Mouse (Mus musculus): ENCODE data around the gene Bckdhb. TPM values are rescaled to one million over a fixed set of nuclear protein-coding genes. Genes with fewer than 3 reads are reported as not detected.
"Not testable (repeated sequence)": the region's sequence is repeated elsewhere in the genome, so short reads cannot be mapped to it uniquely, and the experiment has no call there.

Gene Bckdhb
- polyA plus RNA-seq, 1 experiment from 2014 or later, result 66.4 TPM

DNA sequence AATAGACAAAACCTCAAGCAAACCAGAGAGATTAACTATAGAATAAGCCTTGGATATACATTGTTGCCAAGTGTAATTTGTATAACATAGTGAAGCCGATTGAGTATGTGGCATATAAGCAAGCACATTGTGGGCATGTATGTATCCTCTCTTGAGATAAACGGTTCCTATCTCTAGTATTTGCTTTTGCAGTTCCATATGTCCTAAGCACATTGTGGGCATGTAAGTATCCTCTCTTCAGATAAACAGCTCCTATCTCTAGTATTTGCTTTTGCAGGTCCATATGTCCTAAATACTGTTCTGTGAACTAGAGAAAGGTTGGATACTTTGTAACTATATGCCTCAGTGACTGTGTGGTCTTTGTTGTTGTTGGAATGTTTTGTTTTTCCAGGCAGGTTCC is 48.5 kb downstream of the Bckdhb start:
- DNase-seq (ENCODE audit: extremely low spot score, low spot score), result no peak
- Histone ChIP-seq H3K27ac (no peak overlapping the region), H3K36me3 (replicated peaks) (peaks cover under 1% of the 10 kb centered on the region; the same call in 1 of the 2 replicates), H3K9me3 (peaks cover 1% of the 10 kb centered on the region; the same call in 1 of the 2 replicates), H3K4me1 (no peaks in the 10 kb centered on the region), H3K4me3 (no peak overlapping the region), H3K27me3 (ENCODE audit: poor library complexity, severe bottlenecking) (no peaks in the 10 kb centered on the region)
- WGBS, result 94% methylated on average over 2 of the region's 2 CpGs

DNA sequence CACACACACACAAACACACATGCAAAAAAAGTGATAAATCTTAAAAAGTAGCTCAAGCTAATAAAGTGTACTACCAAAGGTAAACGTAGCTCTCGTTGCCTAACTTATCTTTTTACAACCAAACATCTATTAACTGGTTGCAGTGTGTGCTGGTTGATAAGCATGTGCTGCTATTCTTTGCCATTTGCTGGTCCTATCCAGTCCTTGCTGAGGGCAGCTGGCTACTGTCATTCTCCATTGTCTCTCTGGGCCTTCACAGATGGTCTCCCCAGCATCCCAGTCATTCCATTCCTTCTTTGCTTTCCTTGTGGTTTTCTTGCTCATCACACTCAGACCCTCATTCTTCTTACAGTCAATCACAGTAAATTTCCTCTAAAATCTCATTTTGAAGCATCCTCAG is 50.9 kb downstream of the Bckdhb start:
- Histone ChIP-seq H3K4me1 (no peaks in the 10 kb centered on the region), H3K4me3 (no peak overlapping the region), H3K9me3 (peaks cover 5% of the 10 kb centered on the region; the same call in 1 of the 2 replicates), H3K36me3 (replicated peaks) (peaks cover 3% of the 10 kb centered on the region; the same call in 1 of the 2 replicates), H3K27ac (no peak overlapping the region), H3K27me3 (ENCODE audit: poor library complexity, severe bottlenecking) (no peaks in the 10 kb centered on the region)
- no peak for DNase-seq (ENCODE audit: extremely low spot score, low spot score)
- 97% methylated on average over 2 of the region's 2 CpGs for WGBS

DNA sequence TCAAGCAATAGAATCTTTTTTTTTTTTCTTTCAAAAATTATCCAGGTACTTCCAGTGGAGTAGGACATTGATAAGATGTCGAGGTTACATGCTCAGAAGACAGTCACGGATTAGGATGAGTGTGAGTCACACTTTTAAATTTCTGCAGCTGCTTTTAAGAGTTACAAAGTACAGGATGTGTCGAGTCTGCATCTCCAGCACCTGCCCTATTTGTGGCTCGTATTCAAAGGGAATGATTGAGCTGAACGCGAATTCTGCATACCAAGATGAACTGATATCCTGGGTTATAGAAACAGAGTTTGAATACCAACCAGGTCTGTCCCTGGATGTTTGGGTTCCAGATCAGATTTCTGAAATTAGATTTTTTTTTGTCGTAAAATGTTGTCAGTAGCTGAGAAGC is 56.3 kb downstream of the Bckdhb start:
- Histone ChIP-seq H3K9me3 (peaks cover 5% of the 10 kb centered on the region; the same call in 1 of the 2 replicates), H3K36me3 (replicated peaks) (peaks cover 3% of the 10 kb centered on the region; the same call in 1 of the 2 replicates), H3K4me3 (no peak overlapping the region), H3K4me1 (no peaks in the 10 kb centered on the region), H3K27me3 (ENCODE audit: poor library complexity, severe bottlenecking) (no peaks in the 10 kb centered on the region), H3K27ac (no peak overlapping the region)
- 87% methylated on average over 7 of the region's 7 CpGs for WGBS
- DNase-seq (ENCODE audit: extremely low spot score, low spot score), result no peak

DNA sequence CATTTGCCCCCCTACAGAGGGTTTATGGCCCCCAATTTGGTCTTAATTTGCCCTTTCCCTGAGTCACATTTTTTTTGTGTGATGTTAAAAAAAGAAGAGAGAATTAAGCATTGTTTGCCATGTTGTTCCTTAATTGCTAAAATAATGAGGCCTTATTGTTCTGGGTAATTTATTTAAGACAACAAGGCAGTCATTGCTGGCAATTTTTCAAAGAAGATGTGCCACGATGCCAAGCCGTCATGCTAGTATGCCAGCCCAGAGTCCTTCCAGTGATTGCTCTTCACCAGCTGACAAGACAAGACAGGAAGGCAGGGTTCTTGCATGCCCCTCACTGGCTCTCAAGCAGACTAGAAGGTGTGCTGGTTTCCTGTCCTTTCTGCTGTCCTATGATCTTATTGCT is 84.0 kb downstream of the Bckdhb start:
- no peak for DNase-seq (ENCODE audit: extremely low spot score, low spot score)
- Histone ChIP-seq H3K27me3 (ENCODE audit: poor library complexity, severe bottlenecking) (no peaks in the 10 kb centered on the region), H3K27ac (no peak overlapping the region), H3K36me3 (replicated peaks) (peaks cover 7% of the 10 kb centered on the region), H3K4me1 (no peaks in the 10 kb centered on the region), H3K4me3 (no peak overlapping the region), H3K9me3 (peaks cover 7% of the 10 kb centered on the region)
- 95% methylated on average over 2 of the region's 2 CpGs for WGBS

DNA sequence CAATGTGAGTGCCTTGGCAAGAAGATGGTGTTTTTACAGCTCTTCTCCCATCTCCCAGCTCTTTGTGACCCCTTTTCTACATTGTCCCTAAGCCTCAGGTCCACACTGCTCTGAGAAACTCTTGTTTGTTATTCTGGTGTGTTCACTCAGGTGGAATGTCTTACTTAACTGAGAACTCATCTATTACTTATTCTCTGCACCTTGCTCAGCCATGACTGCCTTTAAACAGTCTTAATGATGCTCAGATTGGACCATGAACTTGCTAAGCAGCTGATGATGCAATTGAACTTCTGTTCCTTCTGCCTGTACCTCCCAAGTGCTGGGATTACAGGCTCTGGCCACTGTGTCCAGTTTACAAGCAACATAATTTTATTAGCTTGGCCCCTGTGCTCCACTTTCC is 86.2 kb downstream of the Bckdhb start:
- Histone ChIP-seq H3K36me3 (replicated peaks) (no peaks in the 10 kb centered on the region; the same call in 1 of the 2 replicates), H3K9me3 (no peaks in the 10 kb centered on the region), H3K27ac (no peak overlapping the region), H3K4me1 (no peaks in the 10 kb centered on the region), H3K27me3 (ENCODE audit: poor library complexity, severe bottlenecking) (no peaks in the 10 kb centered on the region), H3K4me3 (no peak overlapping the region)
- no peak for DNase-seq (ENCODE audit: extremely low spot score, low spot score)

DNA sequence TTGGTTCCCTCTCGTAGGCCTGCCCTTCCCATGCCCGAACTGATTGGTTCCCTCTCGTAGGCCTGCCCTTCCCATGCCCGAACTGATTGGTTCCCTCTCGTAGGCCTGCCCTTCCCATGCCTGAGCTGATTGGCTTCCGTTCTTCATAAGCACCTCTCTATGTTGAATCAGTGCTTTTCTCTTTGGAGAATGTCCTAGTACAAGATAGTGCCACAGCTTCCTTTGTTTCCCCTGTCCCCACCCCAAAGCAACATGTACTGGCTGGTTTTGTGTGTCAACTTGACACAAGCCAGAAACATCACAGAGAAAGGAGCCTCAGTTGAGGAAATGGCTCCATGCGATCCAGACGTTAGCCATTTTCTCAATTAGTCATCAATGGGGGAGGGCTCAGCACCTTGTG is 93.2 kb downstream of the Bckdhb start:
- H3K27ac ChIP-seq; H3K36me3 ChIP-seq (replicated peaks); H3K4me1 ChIP-seq; H3K9me3 ChIP-seq; H3K27me3 ChIP-seq (ENCODE audit: poor library complexity, severe bottlenecking); DNase-seq (ENCODE audit: extremely low spot score, low spot score); H3K4me3 ChIP-seq: not testable (repeated sequence)
- WGBS, result 93% methylated on average over 8 of the region's 8 CpGs

DNA sequence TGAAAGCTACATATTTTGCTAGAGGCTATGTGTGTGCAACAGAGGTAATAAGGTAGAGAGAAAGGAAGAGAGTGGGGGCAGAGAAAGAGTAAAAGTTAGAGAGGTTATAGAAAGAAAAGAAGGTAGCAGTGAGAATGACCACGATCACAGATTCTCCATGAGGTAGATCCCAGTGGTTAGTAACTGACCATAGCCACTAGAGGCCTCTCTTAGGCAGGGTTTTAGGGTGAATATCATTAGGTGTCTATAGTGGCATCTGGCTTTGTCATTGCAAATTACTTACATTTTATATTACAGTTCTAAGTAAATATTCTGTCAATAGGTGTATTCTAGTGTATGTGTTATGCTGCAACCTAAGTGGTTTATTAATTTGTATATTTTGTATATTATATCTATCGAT is 94.7 kb downstream of the Bckdhb start:
- Histone ChIP-seq H3K4me3 (no peak overlapping the region), H3K4me1 (no peaks in the 10 kb centered on the region), H3K9me3 (no peaks in the 10 kb centered on the region), H3K27me3 (ENCODE audit: poor library complexity, severe bottlenecking) (no peaks in the 10 kb centered on the region), H3K27ac (no peak overlapping the region), H3K36me3 (replicated peaks) (no peaks in the 10 kb centered on the region)
- 69% methylated on average over 2 of the region's 2 CpGs for WGBS
- no peak for DNase-seq (ENCODE audit: extremely low spot score, low spot score)

DNA sequence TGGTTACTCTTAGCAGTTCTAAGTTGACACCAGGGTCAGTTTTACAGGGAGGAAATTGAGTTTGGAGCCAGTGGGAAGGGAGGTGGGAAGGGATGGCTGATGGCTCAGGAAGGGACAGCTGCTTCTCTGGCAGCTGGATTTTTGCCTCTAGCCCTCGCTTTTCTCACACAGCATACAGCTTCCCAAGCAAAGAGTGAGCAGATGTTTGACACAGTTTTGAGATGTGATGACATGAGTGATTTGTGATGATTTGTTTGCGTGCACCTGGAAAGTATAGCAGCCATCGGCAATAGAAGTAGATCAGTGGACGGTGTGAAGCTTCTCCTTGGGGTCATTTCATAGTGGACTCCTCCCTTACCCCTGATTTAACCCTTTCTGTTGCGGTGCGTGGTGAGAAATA is 96.2 kb downstream of the Bckdhb start:
- no peaks in the 10 kb centered on the region for H3K4me1 ChIP-seq

DNA sequence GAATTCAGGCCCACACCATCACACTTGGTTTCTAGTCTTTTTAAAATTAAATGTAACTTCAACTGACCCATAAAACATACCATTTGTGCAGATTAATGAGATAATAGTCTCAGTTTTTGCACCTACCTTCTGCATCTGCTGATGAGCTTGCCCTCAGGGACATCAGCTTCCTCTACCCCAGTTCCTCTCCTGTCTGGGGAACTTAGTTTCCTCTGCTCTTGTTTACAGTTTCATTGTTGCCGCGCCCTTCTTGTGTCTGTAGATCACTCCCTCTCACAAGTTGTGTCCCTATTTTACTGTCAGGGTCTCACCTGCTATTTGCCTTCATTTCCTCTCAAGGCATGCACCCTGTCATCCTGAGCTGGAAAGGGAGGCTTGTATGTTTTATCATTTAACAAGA is 103.2 kb downstream of the Bckdhb start:
- H3K36me3 ChIP-seq (replicated peaks), result no peaks in the 10 kb centered on the region
- 91% methylated on average over 2 of the region's 2 CpGs for WGBS
- no peak for DNase-seq (ENCODE audit: extremely low spot score, low spot score)

More for the DNA sequence above, 96.2 kb downstream of the Bckdhb start:
- no peak overlapping the region for H3K27ac ChIP-seq
- 89% methylated on average over 6 of the region's 6 CpGs for WGBS
- DNase-seq (ENCODE audit: extremely low spot score, low spot score), result no peak
- H3K4me3 ChIP-seq, result no peak overlapping the region
- no peaks in the 10 kb centered on the region for H3K27me3 ChIP-seq (ENCODE audit: poor library complexity, severe bottlenecking)
- H3K9me3 ChIP-seq, result no peaks in the 10 kb centered on the region
- H3K36me3 ChIP-seq (replicated peaks), result no peaks in the 10 kb centered on the region

DNA sequence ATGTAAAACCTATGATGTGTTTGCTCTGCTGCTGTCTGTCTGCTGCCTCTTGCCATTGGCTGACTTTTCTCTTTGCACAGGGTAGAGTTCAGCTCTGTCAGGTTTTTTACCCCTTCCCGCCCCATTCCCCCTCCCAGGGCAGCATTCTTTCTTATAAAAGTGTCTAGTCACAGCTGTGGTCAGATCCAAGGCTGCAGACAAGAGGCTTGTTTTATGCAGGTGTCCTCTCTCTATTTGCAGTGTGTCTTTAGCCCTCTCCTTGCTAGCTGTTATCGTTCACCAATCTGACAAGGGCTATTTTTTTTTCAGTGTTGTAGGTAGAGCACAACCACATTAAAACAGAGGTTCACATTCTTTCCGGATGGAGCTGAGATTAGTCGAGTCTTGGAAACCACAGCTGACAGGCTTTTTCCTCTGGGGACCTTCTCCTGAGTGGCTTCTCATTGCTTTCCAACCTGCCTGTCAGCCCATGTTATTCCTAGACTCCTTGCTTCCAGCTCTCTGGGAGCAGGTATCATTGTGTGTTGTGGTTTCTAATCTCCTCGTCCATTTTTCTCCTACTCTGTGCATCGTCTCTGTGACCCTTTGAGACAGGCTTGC is 105.8 kb downstream of the Bckdhb start:
- Histone ChIP-seq H3K27me3 (ENCODE audit: poor library complexity, severe bottlenecking) (no peaks in the 10 kb centered on the region), H3K27ac (no peak overlapping the region), H3K4me1 (peaks cover 40% of the 10 kb centered on the region), H3K36me3 (replicated peaks) (no peaks in the 10 kb centered on the region), H3K4me3 (no peak overlapping the region), H3K9me3 (no peaks in the 10 kb centered on the region)
- no peak for DNase-seq (ENCODE audit: extremely low spot score, low spot score)
- 79% methylated on average over 6 of the region's 6 CpGs for WGBS

More for the DNA sequence above, 103.2 kb downstream of the Bckdhb start:
- Histone ChIP-seq H3K4me1 (peaks cover 27% of the 10 kb centered on the region), H3K4me3 (no peak overlapping the region), H3K27me3 (ENCODE audit: poor library complexity, severe bottlenecking) (no peaks in the 10 kb centered on the region), H3K27ac (no peak overlapping the region), H3K9me3 (no peaks in the 10 kb centered on the region)

DNA sequence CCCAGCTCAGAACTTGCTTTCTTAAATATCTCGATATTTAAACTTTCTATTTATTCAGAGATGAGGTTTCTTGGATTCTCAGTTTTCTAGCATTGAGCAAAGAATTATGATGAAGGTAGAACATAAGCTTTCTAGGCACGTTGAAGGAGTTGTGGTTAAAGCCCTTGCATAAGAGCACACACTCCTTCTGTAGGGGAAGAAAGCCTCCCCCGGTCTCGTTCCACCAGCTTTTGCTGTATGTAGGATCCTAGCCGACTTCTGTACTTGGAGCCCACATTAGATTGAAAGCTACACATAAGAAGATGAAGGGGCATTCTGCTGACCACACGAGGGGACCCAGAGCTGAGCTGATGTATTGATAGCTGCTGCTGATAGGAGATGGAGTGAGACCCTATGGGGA is 106.5 kb downstream of the Bckdhb start:
- 88% methylated on average over 6 of the region's 6 CpGs for WGBS
- H3K4me3 ChIP-seq, result no peak overlapping the region
- peaks cover 40% of the 10 kb centered on the region for H3K4me1 ChIP-seq
- H3K27ac ChIP-seq, result no peak overlapping the region; the same call in 1 of the 2 replicates
- no peaks in the 10 kb centered on the region for H3K9me3 ChIP-seq
- DNase-seq (ENCODE audit: extremely low spot score, low spot score), result no peak
- H3K36me3 ChIP-seq (replicated peaks), result no peaks in the 10 kb centered on the region
- no peaks in the 10 kb centered on the region for H3K27me3 ChIP-seq (ENCODE audit: poor library complexity, severe bottlenecking)

DNA sequence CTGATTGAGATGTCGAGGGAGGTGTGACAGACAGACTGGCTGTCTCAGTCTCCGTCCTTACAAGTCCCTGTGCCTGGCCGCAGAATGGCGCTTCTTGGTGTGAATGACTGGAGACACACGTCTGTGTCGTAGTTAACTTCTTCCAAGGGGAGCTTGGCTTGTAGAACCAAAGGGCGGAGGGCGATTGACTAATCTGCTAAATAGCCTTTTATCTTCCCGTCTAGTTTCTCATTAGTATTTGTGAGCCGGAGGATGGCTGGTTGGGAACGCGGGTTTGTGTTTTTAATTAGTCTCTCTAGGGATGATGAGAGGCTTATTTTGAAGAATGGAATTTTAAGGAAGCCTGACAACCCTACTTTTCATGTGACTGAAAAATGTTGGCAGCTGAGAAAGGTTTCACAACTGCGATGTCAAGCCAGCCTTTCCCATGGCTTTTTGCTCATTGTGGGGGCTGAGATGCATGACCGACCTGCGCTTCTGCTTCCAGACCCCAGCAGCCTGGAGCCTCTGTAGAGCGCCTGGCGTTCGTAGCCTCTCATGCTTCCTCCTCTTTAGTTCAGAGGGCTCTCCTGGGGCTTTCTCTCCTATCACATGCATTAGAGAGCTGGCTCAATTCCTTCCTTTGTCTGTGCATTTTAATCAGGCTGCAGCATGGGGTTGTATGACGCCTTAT is 107.9 kb downstream of the Bckdhb start:
- Histone ChIP-seq H3K27ac (peak overlapping the region; percentile 83), H3K4me3 (peak overlapping the region; percentile 28), H3K36me3 (replicated peaks) (no peaks in the 10 kb centered on the region), H3K4me1 (peaks cover 40% of the 10 kb centered on the region), H3K27me3 (ENCODE audit: poor library complexity, severe bottlenecking) (no peaks in the 10 kb centered on the region), H3K9me3 (no peaks in the 10 kb centered on the region)
- 11% methylated on average over 19 of the region's 19 CpGs for WGBS
- DNase-seq (ENCODE audit: extremely low spot score, low spot score), result peak; percentile 60

DNA sequence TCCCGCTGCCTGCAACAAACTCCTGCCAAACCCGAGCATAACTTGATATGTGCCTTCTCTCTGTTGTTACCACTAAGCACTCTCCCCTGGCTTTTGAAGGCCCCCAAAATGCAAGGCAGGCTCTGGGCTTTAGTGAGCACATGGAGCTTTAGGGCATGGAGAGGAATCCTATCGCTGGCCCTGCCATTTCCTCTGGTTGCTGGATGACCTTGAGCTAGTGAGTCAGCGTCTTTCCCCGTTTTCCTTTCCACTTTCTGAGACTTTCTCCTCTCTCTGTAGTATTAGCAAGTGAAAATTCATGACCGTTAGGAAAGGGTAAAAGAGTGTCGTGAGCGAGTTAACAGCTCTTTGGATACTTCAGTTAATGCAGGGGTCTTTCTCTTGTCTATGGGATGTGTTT is 111.1 kb downstream of the Bckdhb start:
- Histone ChIP-seq H3K9me3 (no peaks in the 10 kb centered on the region), H3K36me3 (replicated peaks) (no peaks in the 10 kb centered on the region), H3K4me3 (no peak overlapping the region), H3K4me1 (peaks cover 34% of the 10 kb centered on the region), H3K27ac (no peak overlapping the region), H3K27me3 (ENCODE audit: poor library complexity, severe bottlenecking) (no peaks in the 10 kb centered on the region)
- WGBS, result 95% methylated on average over 8 of the region's 8 CpGs
- no peak for DNase-seq (ENCODE audit: extremely low spot score, low spot score)

Data from forebrain, embryonic 10.5 days (tissue).